Mouse (Mus musculus) neural tube, embryonic 15.5 days (tissue): ENCODE measurements around the gene Gpr18. TPM values are rescaled to one million over a fixed set of nuclear protein-coding genes. Genes with fewer than 3 reads are reported as not detected.

Experiments used
- ATAC-seq: fragments of 200-750 bp; cut with Nextera tagmentation; 2 replicates; pipeline ENCODE4 v1.8.0; 2017; ENCODE audit warnings: mild to moderate bottlenecking, moderate TSS enrichment, moderate library complexity; ENCODE audit not compliant: low FRiP score
- H3K27ac ChIP-seq: fragments of 300-500 bp; sonication (generic); replicated peaks from 2 replicates; pipeline ENCODE4 v1.5.1; 2015; ENCODE audit warnings: mild to moderate bottlenecking, inconsistent platforms
- H3K27me3 ChIP-seq: fragments of 300-500 bp; sonication (generic); replicated peaks from 2 replicates; pipeline ENCODE4 v1.6.1; 2015; ENCODE audit warnings: inconsistent platforms
- H3K36me3 ChIP-seq: fragments of 300-500 bp; sonication (generic); 2 replicates; pipeline ENCODE4 v1.6.1; 2015; ENCODE audit warnings: inconsistent platforms
- H3K4me1 ChIP-seq: fragments of 300-500 bp; sonication (generic); 2 replicates; pipeline ENCODE4 v1.6.1; 2015; ENCODE audit warnings: inconsistent platforms
- H3K4me2 ChIP-seq: fragments of 300-500 bp; sonication (generic); 2 replicates; pipeline ENCODE4 v1.6.1; 2015; ENCODE audit warnings: inconsistent platforms, mild to moderate bottlenecking, moderate library complexity
- H3K4me3 ChIP-seq: fragments of 300-500 bp; sonication (generic); replicated peaks from 2 replicates; pipeline ENCODE4 v1.5.1; 2015; ENCODE audit warnings: mild to moderate bottlenecking, inconsistent platforms
- H3K9ac ChIP-seq: fragments of 300-500 bp; sonication (generic); replicated peaks from 2 replicates; pipeline ENCODE4 v1.6.1; 2015; ENCODE audit warnings: mild to moderate bottlenecking, inconsistent platforms
- H3K9me3 ChIP-seq: fragments of 300-500 bp; sonication (generic); replicated peaks from 2 replicates; pipeline ENCODE4 v1.6.1; 2016; ENCODE audit warnings: inconsistent platforms
- WGBS: fragments of 180-500 bp; shearing (Covaris S2); methylation state at CpG from one replicate; pipeline ENCODE4 v1.1.7; 2015; ENCODE audit warnings: mixed read lengths; 5-methylcytosine and 5-hydroxymethylcytosine counted together
- polyA plus RNA-seq: library from polyadenylated mRNA; unstranded; fragments of >200 nt; fragmentation: Nextera tagmentation; extraction: Ambion mirVana; gene quantifications from 2 replicates; pipeline ENCODE4 v1.2.1, GENCODE M21; 2015

Gene Gpr18
- polyA plus RNA-seq, 1 experiment from 2014 or later = not detected

DNA sequence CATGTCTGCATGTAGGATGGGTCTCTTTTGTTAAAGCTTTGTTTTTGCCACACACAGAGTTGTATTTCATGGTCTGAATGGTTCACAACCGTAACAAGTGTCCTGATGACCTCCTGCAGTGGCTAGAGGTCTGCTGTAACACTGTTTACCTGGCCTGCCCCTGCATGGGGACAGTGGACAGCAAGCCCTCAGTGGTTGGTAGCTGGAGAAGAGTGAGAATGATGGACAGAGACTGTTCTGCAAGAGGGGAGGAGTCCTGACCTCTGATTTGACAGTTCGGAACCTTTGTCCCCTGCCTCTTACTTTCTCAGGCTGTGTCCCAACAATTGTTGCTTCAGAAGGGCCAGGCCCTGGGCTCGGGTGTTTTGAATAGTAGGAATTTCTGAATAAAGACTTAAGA lies 2.7 kb upstream of the Gpr18 start:
- H3K27me3 ChIP-seq = no peaks in the 10 kb centered on the region
- ATAC-seq = no peak
- no peaks in the 10 kb centered on the region for H3K4me1 ChIP-seq
- H3K36me3 ChIP-seq = peaks cover 17% of the 10 kb centered on the region
- no peak overlapping the region for H3K9ac ChIP-seq
- H3K4me2 ChIP-seq = no peak overlapping the region
- WGBS = 75% methylated on average over 3 of the region's 3 CpGs
- H3K27ac ChIP-seq = no peak overlapping the region
- H3K9me3 ChIP-seq = no peaks in the 10 kb centered on the region
- H3K4me3 ChIP-seq = no peak overlapping the region

- Histone ChIP-seq H3K9me3 (no peaks in the 10 kb centered on the region), H3K27me3 (no peaks in the 10 kb centered on the region), H3K4me3 (no peak overlapping the region), H3K9ac (no peak overlapping the region), H3K4me2 (no peak overlapping the region), H3K27ac (no peak overlapping the region), H3K4me1 (no peaks in the 10 kb centered on the region), H3K36me3 (peaks cover 29% of the 10 kb centered on the region)
- ATAC-seq = no peak
- WGBS = 90% methylated on average over 6 of the region's 6 CpGs
Measured at GRCm38 (mm10) chr14:121916311-121917094, 922 bp upstream of the Gpr18 start.

DNA sequence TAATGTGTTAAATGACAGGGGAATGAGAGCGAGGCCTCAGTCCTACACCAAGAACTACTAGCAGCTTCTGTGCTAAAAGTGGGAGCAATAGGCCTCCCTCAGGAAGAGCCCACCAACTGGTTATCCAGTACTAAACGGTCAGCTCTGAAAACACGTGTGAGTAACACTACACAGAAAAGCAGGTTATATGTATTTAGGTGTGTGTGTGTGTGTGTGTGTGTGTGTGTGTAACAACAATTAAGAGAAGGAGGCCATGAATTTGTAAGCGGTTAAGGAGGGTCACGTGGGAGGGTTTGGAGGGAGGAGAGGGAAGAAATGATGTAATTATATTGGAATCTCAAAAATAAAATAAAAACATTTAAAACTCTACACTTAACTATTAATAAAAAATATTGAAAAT lies 438 bp downstream of the Gpr18 start:
- peaks cover 30% of the 10 kb centered on the region for H3K36me3 ChIP-seq
- 89% methylated on average over 5 of the region's 5 CpGs for WGBS
- no peak overlapping the region for H3K9ac ChIP-seq

DNA sequence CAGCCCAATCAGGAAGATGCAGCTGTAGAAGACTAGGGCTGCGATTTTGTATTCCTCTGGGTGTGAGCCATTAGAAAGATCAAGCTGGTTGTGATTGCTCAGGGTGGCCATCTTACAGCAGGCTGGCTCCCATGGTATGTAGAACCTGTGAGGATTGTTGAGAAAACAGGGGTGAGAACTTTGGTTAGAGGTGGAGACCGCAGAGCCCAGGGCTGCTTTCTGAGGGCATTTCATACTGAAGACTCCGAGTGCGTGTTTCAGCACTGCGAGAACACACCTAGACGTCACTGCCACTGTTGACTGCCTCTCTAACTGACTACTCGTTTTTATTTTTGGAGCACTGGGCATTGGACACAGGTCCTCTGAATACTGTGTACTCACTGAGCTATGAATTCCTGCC lies 3.1 kb downstream of the Gpr18 start:
- no peak for ATAC-seq
- 91% methylated on average over 7 of the region's 7 CpGs for WGBS

More for the DNA sequence above, 438 bp downstream of the Gpr18 start:
- Histone ChIP-seq H3K9me3 (no peaks in the 10 kb centered on the region), H3K27me3 (no peaks in the 10 kb centered on the region), H3K27ac (no peak overlapping the region), H3K4me1 (no peaks in the 10 kb centered on the region), H3K4me3 (no peak overlapping the region), H3K4me2 (no peak overlapping the region)
- ATAC-seq = no peak

DNA sequence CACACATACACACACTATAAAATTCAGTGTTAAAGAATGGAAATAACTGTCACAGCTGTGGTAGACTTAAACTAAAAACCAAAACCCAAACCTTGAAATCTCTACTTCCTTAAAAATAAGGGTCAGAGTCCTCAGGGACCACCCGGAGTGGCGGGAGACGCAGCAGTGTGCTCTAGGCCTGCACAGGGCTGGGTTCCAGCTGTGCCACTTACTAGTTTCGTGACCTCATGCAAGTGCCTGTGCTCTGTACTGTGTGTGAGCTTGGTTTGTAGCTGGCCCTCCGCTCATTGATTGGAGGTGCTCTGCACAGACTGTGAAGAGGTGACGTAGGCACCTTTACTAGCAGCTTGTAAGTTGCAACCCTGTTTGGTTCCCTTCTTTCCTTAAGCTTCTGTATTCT lies 5.7 kb downstream of the Gpr18 start:
- no peak overlapping the region for H3K9ac ChIP-seq
- no peaks in the 10 kb centered on the region for H3K27me3 ChIP-seq
- H3K27ac ChIP-seq = no peak overlapping the region
- ATAC-seq = no peak
- 93% methylated on average over 6 of the region's 6 CpGs for WGBS
- H3K4me2 ChIP-seq = no peak overlapping the region
- peaks cover 50% of the 10 kb centered on the region for H3K36me3 ChIP-seq
- no peaks in the 10 kb centered on the region for H3K9me3 ChIP-seq
- H3K4me3 ChIP-seq = no peak overlapping the region
- no peaks in the 10 kb centered on the region for H3K4me1 ChIP-seq

More for the DNA sequence above, 3.1 kb downstream of the Gpr18 start:
- Histone ChIP-seq H3K4me1 (no peaks in the 10 kb centered on the region), H3K27me3 (no peaks in the 10 kb centered on the region), H3K9ac (no peak overlapping the region), H3K4me2 (no peak overlapping the region), H3K9me3 (no peaks in the 10 kb centered on the region), H3K27ac (no peak overlapping the region), H3K4me3 (no peak overlapping the region), H3K36me3 (peaks cover 49% of the 10 kb centered on the region)

DNA sequence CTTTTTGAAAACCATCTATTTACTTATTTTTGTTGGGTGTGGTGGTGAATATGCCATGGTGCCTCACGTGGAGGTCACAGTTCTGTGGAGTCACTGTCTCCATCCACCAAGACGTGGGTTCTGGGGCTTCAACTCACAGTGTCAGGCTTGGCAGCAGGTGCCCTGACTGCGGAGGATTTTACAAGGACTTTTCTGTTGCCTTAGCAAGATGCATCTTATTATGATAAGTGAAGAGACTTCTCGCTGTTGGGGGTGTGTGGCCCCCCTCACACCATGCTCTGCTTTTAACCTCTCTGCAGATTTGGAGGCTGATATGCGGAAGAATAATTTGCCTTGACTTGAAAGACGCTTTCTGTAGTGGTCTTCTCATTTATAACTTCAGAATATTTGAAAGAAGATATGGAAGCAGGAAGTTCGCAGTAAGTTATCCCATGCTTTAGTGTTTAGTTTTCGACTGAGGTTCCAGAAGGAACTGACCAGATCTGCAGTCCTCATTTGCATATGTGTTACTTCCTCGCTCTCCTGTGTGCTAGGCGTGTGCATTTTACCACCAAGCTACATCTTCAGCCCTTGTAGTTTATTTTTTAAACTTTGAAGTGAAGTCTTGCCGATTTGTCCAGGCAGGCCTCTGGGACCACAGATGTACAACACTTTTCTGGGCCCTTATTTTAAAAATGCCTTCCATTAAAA lies 8.4 kb downstream of the Gpr18 start:
- WGBS = 94% methylated on average over 11 of the region's 11 CpGs
- ATAC-seq = no peak
- H3K4me2 ChIP-seq = no peak overlapping the region
- no peak overlapping the region for H3K4me3 ChIP-seq
- no peaks in the 10 kb centered on the region for H3K27me3 ChIP-seq
- H3K36me3 ChIP-seq = peaks cover 44% of the 10 kb centered on the region
- no peak overlapping the region for H3K9ac ChIP-seq
- H3K4me1 ChIP-seq = no peaks in the 10 kb centered on the region
- H3K27ac ChIP-seq = no peak overlapping the region
- no peaks in the 10 kb centered on the region for H3K9me3 ChIP-seq

GRCm38 (mm10) chr14:121906341-121906991 lies 9.1 kb downstream of the Gpr18 start:
- no peaks in the 10 kb centered on the region for H3K27me3 ChIP-seq
- no peak overlapping the region for H3K27ac ChIP-seq
- H3K4me1 ChIP-seq = no peaks in the 10 kb centered on the region
- H3K36me3 ChIP-seq = peaks cover 37% of the 10 kb centered on the region
- 85% methylated on average over 8 of the region's 8 CpGs for WGBS
- H3K4me2 ChIP-seq = no peak overlapping the region
- ATAC-seq = no peak
- no peak overlapping the region for H3K4me3 ChIP-seq
- no peaks in the 10 kb centered on the region for H3K9me3 ChIP-seq
- H3K9ac ChIP-seq = no peak overlapping the region

DNA sequence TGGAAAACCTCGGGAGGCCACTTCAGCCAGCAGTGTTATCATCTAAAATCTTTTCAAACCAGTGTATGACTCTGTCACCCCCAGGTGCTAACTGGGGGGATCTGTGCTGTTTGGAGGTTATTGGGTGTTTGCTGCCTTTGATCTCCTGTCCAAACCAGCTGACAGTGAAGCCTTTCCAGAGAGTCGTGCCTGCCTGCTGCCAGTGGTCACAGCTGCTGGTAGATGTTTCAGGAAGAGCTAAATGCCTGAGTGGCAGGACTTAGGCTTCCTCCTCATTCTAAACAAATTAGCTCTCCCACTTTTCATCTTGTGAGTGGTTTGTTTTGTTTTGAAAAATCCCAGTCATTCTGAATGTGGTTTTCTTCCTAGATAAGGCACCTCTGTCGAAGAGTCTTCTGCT lies 10.8 kb downstream of the Gpr18 start:
- Histone ChIP-seq H3K9me3 (no peaks in the 10 kb centered on the region), H3K4me2 (no peak overlapping the region), H3K27ac (no peak overlapping the region), H3K4me3 (no peak overlapping the region), H3K36me3 (peaks cover 32% of the 10 kb centered on the region), H3K9ac (no peak overlapping the region), H3K27me3 (no peaks in the 10 kb centered on the region), H3K4me1 (no peaks in the 10 kb centered on the region)
- ATAC-seq = no peak
- WGBS = 64% methylated on average over 3 of the region's 3 CpGs

GRCm38 (mm10) chr14:121903381-121903876 lies 12.2 kb downstream of the Gpr18 start:
- ATAC-seq = no peak
- Histone ChIP-seq H3K27me3 (no peaks in the 10 kb centered on the region), H3K9me3 (no peaks in the 10 kb centered on the region), H3K9ac (no peak overlapping the region), H3K4me3 (no peak overlapping the region), H3K4me2 (no peak overlapping the region), H3K27ac (no peak overlapping the region), H3K4me1 (no peaks in the 10 kb centered on the region), H3K36me3 (peaks cover 23% of the 10 kb centered on the region)
- WGBS = 85% methylated on average over 7 of the region's 7 CpGs

GRCm38 (mm10) chr14:121901511-121901910 lies 14.1 kb downstream of the Gpr18 start:
- H3K4me1 ChIP-seq = no peaks in the 10 kb centered on the region
- H3K9me3 ChIP-seq = no peaks in the 10 kb centered on the region
- peaks cover 11% of the 10 kb centered on the region for H3K36me3 ChIP-seq
- no peak overlapping the region for H3K27ac ChIP-seq
- ATAC-seq = no peak
- 86% methylated on average over 6 of the region's 6 CpGs for WGBS
- no peak overlapping the region for H3K4me2 ChIP-seq
- H3K4me3 ChIP-seq = no peak overlapping the region
- no peak overlapping the region for H3K9ac ChIP-seq
- no peaks in the 10 kb centered on the region for H3K27me3 ChIP-seq

GRCm38 (mm10) chr14:121899071-121899470 lies 16.5 kb downstream of the Gpr18 start:
- Histone ChIP-seq H3K4me3 (no peak overlapping the region), H3K36me3 (no peaks in the 10 kb centered on the region), H3K4me2 (no peak overlapping the region), H3K4me1 (no peaks in the 10 kb centered on the region), H3K27me3 (no peaks in the 10 kb centered on the region), H3K9ac (no peak overlapping the region), H3K27ac (no peak overlapping the region), H3K9me3 (no peaks in the 10 kb centered on the region)
- ATAC-seq = no peak
- 85% methylated on average over 3 of the region's 3 CpGs for WGBS

DNA sequence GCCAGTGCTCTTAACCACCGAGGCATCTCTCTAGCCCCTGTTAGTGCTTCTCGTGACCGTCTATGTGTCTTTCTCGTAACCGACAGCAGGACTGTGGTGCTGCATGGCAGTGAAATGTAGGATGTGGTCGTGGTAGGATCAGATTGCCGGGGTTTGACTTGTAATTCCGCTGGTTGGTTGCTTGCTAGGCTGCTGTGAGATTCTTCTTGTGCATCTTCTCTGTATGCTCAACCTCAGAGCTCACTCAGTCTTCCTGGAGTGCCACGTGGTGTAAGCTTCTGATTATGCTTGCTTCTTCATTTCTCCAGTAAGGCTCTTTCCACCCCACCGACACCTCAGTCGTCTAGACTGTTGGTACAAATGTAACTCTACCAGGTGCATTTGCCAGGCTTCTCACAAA lies 17.1 kb downstream of the Gpr18 start:
- WGBS = 91% methylated on average over 11 of the region's 11 CpGs
- H3K4me2 ChIP-seq = no peak overlapping the region
- no peak overlapping the region for H3K27ac ChIP-seq
- H3K9me3 ChIP-seq = no peaks in the 10 kb centered on the region
- no peak for ATAC-seq
- H3K9ac ChIP-seq = no peak overlapping the region
- no peaks in the 10 kb centered on the region for H3K4me1 ChIP-seq
- H3K4me3 ChIP-seq = no peak overlapping the region
- H3K27me3 ChIP-seq = no peaks in the 10 kb centered on the region
- H3K36me3 ChIP-seq = no peaks in the 10 kb centered on the region
